Mouse (Mus musculus) adrenal gland, postnatal 25 days (tissue): Measurements from ENCODE around the gene Smyd4. TPM values are rescaled to one million over a fixed set of nuclear protein-coding genes. Genes with fewer than 3 reads are reported as not detected.
"Not testable (repeated sequence)": the region's sequence is repeated elsewhere in the genome, so short reads cannot be mapped to it uniquely, and the experiment has no call there.

Experiments
- DNase-seq: peaks from one replicate; pipeline ENCODE4 v3.0.0; 2021; ENCODE audit warnings: mixed read lengths
- total RNA-seq: library from RNA; stranded (reverse); gene quantifications from 2 replicates; pipeline ENCODE4 v1.2.3, GENCODE M21; 2021

Smyd4 gene
- total RNA-seq, 1 experiment from 2014 or later, result 9.3 TPM

DNA sequence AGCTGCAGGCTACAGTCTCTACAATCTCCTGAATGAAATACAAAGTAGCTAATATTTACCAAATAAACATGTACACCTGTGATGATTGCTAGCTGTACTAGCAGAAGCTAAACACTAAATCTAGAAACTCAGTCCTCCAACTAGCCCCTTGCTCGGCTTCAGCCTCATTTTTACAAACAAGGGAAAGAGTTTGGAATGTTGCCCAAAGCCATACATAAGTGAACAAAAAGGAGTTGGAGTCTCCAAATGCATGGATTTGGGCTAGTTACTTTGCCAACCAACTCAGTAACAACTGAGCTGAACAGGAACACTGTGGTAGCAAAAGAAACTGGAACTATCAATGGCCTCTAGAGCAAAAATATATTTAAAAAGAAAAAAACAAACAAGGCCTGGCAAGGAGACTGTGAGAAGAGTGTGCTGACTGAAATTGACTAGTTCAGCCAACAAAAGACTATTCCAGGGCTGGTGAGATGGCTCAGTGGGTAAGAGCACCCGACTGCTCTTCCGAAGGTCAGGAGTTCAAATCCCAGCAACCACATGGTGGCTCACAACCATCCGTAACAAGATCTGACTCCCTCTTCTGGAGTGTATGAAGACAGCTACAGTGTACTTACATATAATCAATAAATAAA, 1.6 kb upstream of the Smyd4 start:
- no peak for DNase-seq

DNA sequence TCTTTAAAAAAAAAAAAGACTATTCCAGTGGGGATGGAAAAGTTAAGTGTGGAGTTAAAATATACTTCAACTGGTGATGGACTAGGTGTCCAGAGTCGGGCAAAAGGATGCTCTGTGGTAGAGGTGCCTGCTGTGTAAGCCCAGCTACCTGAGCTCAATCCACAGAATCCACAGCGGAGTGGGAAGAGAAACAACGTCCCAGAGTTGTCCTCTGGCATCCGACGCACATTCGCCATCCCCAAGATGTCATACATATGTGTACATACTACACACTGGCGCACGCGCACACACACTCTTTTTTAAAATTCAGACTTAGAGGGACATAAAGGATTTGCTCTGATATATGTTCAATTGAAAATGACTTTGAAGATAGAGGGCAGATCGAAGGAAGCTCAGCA, 1.0 kb upstream of the Smyd4 start:
- no peak for DNase-seq

DNA sequence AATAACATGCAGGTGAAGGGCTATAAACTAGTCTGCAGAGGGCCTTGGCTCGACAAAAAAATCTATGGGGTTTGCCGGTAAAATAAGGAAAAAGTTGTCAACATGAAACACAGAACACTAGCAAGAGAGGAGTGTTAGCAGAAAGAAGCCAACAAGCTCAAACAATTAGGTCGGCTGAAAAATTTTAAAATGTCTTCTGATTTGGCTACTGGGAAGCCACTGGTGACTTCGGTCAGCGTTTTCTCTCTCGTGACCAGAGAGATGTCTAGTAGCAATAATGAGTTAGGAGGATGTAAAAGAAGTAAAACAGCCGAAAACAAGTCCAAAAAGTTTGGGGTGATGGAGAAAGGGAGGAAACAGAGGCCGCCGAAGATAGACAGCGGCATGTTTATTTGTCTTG, 637 bp upstream of the Smyd4 start:
- no peak for DNase-seq

DNA sequence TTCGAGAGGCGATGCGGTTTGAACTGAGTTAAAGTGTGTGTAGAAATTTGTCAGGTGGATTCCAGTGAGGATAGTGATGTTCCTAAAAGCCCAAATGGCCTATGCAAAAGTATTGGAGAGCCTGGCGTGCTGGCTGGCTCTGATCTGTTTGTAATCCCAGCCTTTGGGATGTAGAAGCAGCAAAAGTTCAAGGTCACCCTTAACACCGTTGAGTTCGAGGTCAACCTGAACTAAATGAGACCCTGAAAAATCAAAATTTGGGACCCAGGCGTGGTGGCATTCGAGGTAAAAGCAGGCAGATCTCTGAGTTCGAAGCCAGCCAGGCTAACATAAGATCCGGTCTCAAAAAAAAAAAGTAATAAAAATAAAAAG, 643 bp downstream of the Smyd4 start:
- no peak for DNase-seq

DNA sequence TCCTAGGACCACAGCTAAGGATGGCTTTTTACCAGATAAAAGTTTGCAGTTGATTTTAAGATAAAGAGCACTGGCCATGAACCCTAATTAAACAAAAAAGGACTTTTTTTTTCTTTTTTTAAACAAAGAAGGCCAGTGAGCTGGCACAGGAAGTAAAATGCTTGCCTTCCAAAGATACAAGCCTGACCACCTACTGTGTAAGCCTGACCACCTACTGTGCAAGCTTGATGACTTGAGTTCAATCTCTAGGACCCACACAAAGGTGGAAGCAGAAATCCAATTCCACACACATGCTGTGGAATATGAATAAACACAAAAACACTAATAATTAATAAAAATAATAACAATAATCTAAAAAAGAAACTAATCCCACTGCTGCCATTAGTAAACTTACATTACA, 3.0 kb downstream of the Smyd4 start:
- DNase-seq, result no peak

DNA sequence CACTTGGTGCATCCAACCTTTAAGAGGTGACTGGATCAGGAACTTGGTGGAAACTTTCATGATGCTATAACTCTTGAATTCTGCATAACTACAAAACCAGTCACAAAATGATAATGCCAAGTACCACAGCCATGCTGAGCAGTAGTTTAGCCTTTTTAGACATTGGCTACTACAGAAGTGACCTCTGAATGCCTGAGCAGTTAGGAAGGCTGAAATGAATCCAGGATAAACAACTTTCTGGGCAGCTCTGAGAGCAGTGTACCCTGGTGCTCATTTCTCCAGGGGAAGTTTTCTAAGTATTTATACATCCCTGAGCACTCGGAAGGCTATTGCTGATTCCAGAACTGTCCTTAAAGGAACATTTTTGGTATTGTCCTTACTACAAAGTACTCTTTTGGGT, 7.2 kb downstream of the Smyd4 start:
- DNase-seq, result no peak

DNA sequence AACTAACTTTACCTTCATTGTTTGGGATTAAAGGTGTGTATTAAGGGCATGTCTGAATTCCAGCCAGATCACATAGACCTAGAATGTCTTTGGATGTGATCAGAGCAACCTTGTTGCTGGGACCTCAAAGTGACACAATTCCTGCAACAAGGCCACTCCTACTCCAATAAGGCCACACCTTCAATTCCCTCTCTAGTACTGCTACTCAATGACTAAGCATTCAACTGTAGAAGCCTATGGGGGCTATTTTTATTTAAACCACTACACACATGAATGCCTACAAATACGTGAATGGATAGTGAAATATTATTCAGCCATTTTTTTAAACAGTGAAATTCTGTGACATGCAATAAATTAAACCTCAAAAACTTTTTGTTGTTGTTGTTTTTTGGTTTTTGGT, 28.9 kb downstream of the Smyd4 start:
- no peak for DNase-seq

DNA sequence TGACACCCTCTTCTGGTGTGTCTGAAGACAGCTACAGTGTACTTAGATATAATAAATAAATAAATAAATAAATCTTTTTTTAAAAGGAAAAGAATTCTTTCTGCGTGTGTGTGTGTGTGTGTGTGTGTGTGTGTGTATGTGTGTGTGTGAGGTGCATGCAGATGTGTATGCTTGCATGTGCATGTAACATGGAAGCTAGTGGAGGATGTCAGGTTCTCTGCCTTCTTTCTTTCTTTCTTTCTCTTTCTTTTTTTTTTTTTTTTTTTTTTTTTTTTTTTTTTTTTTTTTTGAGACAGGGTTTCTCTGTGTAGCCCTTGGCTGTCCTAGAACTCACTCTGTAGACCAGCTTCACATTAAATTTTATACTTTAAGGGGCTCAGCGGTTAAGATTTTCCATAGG, 30.6 kb downstream of the Smyd4 start:
- DNase-seq, result not testable (repeated sequence)

DNA sequence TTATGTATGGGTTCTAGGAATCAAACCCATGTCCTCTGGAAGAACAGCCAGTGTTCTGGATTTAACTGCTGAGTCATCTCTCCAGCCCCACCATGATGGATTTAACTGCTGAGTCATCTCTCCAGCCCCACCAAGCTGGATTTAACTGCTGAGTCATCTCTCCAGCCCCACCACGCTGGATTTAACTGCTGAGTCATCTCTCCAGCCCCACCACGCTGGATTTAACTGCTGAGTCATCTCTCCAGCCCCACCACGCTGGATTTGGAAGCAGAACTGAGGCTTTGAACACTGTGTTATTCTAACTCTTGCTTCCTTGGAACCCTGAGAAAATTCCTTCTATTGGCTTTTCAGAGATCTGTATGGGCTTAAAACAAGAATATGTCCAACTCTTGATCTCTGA, 35.3 kb downstream of the Smyd4 start:
- DNase-seq, result not testable (repeated sequence)

DNA sequence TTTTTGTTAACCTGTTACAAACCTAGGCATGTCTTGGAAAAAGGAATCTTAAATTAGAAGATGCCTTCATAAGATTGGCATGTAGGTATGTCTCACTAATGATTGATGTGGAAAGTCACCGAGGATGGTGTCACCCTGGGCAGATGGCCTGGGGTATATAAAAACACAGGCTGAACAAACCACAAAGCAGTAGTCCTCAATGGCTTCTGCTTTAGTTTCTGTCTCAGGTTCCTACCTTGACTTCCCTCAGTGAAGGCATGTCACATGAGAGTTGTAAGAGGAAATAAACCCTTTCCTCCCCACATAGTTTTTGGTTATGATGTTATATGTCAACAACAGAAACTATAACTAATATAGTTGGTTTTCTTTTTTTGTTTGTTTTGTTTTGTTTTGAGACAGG, 47.4 kb downstream of the Smyd4 start:
- no peak for DNase-seq

DNA sequence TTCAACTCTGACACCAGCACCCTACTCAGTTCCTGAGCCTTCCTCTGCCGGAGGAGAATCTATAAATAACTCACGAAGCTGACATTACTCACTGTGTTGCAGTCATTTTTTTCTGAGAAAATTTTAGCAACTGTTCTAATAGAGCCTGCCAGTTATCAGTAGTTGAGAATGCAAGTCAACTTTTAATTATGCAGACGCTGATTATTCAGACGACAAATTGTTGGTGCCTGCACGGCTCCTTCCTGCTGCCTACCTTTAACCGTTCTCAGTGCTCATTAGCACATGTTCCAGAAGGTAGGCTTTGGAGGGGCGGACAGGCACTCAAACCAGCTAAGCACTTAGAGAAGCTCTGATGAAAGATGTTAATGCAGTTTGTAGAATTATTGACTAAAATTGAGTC, 49.2 kb downstream of the Smyd4 start:
- no peak for DNase-seq

DNA sequence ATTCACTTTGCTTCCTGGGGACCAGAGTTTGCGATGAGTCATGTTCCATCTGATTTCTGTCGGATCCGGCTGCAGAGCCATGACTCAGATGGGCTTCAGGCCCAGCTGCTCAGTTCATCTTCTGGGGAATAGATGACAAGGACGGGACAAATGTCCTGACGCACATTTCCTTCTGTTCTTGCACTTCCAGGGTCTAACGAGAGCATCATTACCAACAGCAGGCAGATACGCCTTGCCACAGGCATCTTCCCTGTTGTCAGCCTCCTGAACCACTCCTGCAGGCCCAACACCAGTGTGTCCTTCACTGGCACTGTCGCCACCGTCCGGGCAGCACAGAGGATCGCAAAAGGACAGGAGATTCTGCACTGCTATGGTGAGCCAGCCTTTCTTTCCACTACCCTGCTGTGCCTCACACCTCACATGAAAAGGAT, 51.2 kb downstream of the Smyd4 start:
- DNase-seq, result peak; percentile 49

DNA sequence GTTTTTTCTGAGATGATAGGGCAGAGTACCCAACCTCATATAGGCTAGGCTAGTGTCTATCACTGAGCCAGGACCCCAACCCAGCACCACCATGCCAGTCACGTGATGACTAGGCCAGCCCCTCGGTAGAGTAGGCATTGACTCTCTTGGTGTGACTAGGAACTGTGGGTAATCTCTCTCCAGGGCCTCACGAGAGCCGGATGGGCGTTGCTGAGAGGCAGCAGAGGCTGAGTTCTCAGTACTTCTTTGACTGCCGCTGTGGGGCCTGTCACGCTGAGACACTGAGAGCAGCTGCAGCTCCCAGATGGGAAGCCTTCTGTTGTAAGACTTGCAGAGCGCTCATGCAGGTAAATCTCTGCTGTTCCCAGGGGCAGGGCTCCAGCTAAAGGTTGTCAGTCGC, 51.9 kb downstream of the Smyd4 start:
- DNase-seq, result no peak

DNA sequence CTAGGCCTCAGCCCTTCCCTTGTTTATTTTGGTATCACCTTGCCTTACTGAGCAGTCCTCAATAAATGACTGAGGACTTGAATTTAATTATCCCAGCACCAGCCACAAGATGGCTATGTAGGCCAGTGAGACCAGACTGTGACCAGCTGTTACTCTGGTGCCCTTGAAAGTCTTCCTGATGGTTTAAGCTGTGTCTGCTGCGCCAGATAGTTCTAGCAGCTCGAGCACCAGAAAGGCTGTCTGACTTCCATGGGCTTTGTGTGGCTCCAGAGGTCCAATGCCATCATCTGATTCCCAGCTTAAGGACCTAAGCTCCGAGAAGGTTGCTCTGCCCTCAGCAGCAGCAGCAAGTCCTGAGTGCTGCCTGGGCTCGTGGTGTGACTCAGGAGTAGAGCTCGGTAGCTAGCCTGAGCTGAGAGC, 54.0 kb downstream of the Smyd4 start:
- no peak for DNase-seq

DNA sequence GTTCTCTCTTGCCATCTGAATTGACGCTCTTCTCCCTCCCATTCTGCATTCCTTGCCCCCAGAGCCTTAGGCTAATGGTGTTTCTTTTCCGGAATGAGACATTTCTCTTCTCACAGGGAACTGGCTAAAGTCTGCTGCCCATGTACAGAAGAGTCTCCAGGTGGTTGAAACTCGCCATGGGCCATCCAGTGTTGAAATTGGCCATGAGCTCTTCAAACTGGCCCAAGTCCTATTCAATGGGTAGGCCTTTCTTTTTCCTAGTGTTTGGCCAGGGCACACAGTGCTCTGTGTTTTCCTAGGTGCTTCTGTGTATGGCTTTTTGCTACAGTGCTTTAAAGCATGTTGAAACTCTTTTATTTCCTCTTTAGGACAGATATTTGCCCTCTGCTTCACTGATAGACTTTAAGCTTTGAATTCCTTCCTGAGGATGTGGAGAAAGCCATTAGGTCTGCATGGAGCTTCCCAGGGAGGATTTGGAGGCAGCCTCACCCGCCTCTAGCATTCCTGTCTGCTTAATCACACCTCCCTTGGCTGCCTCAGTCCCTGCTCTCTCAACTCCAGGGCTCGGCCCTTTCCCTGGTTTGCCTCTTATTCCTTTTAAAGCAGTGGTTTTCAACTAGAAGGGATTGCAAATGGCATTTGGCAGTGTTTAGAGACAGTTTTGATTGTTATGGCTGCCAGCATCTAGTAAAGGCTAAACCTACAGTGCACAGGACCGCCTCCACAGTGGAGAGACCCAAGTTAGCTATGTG, 55.2 kb downstream of the Smyd4 start:
- DNase-seq, result peak; percentile 38

DNA sequence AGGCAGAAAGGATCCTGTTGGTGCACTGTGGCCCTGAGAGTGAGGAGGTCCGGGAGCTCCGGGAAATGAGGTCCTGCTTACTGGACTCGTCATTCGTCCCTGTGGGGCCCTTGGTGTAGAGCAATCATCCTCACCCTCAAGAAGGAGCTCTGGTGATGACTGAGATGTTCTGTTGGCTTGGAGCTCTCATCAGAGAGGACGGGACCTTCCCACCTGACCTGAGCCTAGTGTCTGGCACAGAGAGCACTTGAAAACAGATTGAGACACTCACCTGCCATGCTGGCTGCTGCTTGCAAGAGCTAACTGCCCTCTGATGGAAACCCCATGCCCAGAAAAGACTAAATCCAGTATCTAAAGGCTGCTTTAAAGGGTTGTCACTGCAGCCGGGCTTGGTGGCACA, 56.6 kb downstream of the Smyd4 start:
- no peak for DNase-seq

DNA sequence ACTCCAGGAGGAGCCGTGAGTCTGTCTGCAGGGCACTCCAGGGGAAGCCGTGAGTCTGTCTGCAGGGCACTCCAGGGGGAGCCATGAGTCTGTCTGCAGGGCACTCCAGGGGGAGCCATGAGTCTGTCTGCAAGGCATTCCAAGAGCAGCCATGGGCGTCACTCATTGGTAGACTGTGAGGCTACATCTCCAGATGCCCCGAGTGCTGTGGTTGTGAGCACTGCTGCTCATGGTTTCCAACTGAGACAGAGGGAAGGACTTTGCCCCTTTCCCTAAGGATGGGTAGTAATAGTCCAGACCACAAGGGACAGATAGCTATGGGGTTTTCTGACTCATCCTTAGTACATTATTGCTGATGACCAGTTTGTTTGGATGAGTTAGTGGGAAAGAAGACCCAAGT, 57.9 kb downstream of the Smyd4 start:
- no peak for DNase-seq

DNA sequence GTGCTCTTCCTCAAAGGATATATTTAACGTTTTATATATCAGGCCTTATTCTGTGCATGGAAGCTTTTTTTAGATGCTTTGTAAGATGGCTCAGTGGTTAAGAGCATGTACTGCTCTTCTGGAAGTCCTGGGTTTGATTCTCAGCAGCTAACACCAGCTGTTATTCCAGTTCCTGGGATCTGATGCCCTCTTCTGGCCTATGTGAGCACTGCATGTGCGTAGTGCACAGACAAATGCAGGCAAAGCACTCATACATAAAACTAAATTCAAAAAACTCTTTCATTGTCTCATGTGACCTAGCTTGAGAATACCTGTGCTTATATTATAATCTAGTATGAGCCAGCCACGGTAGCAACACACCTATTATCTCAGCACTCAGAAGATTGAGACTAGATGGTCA, 58.6 kb downstream of the Smyd4 start:
- peak; percentile 56 for DNase-seq

DNA sequence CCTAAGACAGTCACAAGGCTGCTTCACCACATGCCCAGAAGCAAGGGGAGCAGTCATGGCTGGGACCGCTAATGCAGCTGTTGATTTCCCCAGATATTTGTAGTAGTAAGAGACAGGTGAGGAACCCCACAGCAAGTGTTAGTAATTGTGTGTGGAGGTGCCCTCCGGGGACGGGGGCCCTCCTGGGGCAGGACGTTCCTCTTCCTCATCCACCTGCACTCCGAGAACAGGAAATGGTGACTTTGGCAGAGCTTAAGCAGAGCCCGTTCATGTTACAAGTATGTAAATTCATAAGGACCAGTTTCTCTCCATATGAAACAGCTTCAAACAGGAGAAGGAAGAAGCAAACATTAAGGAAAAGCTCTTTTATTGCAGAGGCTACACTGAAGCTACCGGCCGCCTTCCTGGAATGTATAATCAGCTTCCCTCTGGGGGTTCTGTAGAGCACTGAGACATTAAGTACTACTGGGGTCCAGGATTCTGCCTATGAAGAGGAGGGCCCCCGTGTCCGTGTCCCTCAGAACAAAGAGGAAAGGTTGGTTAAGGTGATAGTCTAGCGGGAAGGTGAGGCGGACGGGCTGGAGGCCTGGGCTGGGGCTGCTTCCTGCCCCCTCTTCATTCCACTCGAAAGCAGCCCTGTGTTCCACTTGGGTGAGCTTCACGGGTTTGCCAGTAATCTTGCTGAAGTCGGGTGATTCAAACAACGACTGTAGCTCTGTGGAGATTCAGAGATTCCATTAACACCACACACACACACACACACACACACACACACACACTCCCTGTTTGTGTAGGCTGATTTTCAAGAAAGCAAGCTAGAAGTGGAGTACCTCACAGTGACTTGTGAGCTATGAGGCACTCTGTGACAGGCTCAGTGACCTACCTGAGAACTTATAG, 61.7 kb downstream of the Smyd4 start:
- no peak for DNase-seq

DNA sequence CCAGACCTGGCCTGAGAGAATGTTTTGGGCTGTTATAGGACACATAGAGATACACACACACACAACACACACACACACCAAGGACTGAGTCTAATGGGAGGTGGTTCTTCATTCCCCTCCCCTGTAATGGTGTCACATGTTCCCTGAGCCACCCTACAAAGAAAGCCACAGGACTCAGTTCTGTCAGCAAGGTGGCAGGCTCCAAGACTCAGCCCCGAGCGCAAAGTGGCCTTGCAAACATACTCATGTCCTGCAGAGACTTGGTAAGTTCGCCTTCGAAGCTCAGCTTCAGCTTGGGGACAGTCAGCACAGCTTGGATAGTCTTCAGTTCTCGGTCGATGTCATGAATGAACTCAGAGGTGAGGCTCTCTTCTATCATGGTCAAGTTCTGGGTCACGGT, 62.4 kb downstream of the Smyd4 start:
- DNase-seq, result no peak

DNA sequence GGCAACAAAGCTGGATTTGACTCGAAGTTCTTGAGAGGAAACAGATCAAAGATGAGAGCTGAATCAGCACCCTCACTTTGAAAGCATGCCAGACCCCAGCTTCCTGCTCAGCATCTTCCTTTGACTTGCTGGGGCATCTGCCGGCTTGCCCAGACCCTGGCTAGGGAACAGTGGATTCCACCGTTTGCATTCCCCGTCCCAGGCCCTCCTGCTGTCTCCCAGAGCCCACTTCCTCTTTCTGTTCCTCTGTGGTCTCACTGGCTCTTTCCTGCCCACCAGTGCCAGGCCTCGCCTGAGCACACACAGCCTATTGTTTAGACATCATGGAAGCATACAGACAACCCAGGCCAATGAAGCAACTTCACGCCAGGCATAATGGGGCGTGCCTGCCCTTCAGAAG, 66.9 kb downstream of the Smyd4 start:
- no peak for DNase-seq

DNA sequence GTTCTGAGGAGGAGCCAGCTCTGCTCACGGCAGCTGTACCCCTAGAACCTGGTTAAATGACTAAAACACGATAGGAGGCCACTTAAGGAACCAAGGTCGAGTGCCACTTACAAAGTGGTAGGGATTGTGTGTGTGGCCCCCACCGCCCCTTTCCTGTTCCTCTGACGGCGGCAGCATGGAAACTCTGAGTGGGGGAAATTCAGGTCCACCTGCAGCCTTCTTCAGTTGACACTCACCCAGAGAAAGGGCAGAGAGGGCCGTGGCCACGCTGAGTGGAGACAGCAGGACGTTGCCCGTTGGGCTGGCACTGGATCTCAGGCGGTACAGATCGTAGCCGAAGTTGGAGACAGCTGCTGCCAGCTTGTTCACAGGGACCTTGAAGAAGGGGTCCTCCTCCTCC, 67.8 kb downstream of the Smyd4 start:
- no peak for DNase-seq

DNA sequence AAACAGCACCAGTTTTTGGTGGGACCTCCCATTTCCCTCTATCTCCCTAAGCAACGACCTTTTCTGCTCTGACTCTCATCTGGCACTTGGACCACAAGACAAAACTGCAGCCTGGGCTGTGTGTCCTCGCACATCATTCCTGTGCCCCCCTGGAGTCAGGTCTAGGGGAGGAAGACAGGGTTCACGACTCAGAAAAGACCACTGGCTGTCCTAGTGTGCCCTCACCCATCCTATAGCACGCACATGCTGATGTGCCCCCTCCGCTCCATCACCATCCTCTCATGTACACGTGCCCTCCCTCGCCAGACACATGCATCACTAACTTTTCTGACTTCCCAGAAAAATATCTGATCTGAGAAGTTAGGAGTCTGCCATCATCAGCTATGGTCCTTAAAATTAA, 71.8 kb downstream of the Smyd4 start:
- no peak for DNase-seq
